Mouse (Mus musculus) WW6 (cell line): ENCODE data around the gene Gm18596.
"Not testable (repeated sequence)": the region's sequence is repeated elsewhere in the genome, so short reads cannot be mapped to it uniquely, and the experiment has no call there.

Source experiments
- DNase-seq: peaks from one replicate; pipeline ENCODE4 v3.0.0-alpha.2; 2013; ENCODE audit warnings: low read depth, low spot score

The Gm18596 gene

DNA sequence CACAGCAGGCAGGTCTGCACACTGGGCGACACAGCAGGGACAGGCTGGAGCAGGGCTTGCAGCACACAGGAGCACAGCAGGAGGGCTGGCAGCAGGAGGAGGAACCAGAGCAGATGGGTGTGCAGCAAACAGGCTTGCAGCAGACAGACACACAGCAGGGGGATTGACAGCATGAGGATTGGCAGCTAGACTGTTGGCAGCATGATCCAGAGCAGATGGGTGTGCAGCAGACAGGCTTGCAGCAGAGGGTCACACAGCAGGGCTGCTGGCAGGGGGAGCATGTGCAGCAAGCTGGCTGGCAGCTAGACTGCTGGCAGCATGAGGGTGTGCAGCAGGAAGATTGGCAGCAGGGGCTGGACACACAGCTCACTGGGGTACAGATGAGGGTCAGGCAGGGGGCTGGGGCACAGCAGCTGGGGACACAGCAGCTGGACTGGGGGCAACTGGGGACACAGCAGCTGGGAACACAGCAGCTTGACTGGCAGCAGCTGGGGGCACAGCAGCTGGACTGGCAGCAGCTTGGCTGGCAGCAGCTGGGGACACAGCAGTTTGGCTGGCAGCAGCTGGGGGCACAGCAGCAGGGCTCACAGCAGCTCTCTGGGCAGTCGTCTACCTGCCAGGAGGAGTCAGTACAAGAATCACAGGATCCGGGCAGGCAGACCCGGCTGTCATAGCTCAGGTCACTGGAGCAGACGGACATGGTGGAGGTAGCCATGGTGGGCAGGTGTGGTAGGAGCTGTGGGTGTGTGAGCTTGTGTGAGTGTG lies at the start of gene Gm18596:
Gm18596 (minus strand) TSS at position 715 of the 765 bp plus-strand sequence.
- DNase-seq, result not testable (repeated sequence)

DNA sequence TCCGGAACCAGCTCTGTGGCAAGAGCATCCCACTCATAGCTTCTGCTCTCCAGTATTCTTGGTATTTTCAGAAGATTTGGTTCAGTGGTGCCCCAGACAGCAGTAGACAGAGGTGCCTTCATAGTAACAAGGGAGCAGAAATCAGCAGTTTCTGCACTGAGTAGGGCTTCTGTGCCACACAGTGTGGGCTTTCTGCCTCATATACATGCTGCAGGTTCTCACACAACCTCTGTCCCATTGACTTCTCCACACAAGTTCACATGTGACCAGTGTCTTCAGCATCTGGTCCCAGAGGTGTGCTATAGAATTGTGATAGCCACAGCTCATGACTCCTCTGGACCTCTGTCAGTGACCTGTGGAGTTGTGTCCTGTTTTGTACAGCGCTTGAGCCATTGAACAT lies 46.2 kb upstream of the Gm18596 start:
- DNase-seq, result no peak

DNA sequence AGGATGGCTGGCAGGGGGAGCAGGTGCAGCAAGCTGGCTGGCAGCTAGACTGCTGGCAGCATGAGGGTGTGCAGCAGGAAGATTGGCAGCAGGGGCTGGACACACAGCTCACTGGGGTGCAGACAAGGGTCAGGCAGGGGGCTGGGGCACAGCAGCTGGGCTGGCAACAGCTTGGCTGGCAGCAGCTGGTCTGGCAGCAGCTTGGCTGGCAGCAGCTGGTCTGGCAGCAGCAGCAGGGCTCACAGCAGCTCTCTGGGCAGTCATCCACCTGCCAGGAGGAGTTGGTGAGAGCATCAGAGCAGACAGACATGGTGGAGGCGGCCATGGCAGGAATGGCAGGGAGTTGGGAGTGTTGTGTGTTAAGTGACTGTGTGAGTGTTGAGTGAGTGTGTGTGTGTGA lies 45.4 kb upstream of the Gm18596 start, which contains the start of gene Gm7137:
Gm7137 (minus strand) TSS at position 325 of the 400 bp plus-strand sequence.
- not testable (repeated sequence) for DNase-seq

DNA sequence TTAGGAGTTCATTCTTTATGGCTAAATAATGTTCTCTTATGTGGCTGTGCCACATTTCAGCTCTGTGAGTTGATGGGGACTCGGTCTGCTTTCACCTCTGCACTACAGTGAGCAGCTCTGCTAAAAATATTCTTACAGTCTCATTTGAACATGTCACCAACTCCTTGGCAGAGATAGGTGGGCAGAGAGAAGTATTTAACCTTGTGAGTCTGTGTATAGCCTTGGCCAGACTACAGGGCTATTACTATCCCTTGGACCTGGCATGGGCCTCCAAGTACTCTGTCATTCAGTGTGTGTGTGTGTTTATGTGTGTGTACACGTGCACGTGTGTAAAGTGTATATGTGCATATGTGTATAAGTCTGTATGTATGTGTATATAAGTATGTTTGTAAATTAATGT lies 41.0 kb upstream of the Gm18596 start:
- not testable (repeated sequence) for DNase-seq

DNA sequence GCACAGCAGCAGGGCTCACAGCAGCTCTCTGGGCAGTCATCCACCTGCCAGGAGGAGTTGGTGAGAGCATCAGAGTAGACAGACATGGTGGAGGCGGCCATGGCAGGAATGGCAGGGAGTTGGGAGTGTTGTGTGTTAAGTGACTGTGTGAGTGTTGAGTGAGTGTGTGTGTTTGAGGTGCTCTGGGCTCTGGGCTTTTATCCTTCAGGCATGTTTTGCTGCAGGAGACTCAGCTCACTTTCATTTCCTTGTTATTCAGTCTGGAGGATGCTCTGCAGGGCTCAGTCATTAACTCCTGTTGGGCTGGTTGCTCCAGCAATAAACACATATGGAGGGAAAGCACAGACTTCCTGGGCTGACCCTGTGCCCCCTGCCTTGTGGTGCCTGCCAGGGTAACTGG lies 40.0 kb upstream of the Gm18596 start, which contains the start of gene Gm3250:
Gm3250 (minus strand) TSS at position 101 of the 400 bp plus-strand sequence.
- DNase-seq, result not testable (repeated sequence)

DNA sequence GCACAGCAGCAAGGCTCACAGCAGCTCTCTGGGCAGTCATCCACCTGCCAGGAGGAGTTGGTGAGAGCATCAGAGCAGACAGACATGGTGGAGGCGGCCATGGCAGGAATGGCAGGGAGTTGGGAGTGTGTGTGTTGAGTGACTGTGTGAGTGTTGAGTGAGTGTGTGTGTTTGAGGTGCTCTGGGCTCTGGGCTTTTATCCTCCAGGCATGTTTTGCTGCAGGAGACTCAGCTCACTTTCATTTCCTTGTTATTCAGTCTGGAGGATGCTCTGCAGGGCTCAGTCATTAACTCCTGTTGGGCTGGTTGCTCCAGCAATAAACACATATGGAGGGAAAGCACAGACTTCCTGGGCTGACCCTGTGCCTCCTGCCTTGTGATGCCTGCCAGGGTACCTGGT lies 34.4 kb upstream of the Gm18596 start, which contains the start of gene Gm7138:
Gm7138 (minus strand) TSS at position 101 of the 400 bp plus-strand sequence.
- DNase-seq, result not testable (repeated sequence)

DNA sequence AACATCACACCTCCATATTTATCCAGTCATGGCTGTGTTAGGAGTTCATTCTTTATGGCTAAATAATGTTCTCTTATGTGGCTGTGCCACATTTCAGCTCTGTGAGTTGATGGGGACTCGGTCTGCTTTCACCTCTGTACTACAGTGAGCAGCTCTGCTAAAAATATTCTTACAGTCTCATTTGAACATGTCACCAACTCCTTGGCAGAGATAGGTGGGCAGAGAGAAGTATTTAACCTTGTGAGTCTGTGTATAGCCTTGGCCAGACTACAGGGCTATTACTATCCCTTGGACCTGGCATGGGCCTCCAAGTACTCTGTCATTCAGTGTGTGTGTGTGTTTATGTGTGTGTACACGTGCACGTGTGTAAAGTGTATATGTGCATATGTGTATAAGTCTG lies 29.7 kb upstream of the Gm18596 start:
- DNase-seq, result not testable (repeated sequence)

DNA sequence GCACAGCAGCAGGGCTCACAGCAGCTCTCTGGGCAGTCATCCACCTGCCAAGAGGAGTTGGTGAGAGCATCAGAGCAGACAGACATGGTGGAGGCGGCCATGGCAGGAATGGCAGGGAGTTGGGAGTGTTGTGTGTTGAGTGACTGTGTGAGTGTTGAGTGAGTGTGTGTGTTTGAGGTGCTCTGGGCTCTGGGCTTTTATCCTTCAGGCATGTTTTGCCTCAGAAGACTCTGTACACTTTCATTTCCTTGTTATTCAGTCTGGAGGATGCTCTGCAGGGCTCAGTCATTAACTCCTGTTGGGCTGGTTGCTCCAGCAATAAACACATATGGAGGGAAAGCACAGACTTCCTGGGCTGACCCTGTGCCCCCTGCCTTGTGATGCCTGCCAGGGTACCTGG lies 28.8 kb upstream of the Gm18596 start, which contains the start of gene Gm3238:
Gm3238 (minus strand) TSS at position 101 of the 400 bp plus-strand sequence.
- not testable (repeated sequence) for DNase-seq

DNA sequence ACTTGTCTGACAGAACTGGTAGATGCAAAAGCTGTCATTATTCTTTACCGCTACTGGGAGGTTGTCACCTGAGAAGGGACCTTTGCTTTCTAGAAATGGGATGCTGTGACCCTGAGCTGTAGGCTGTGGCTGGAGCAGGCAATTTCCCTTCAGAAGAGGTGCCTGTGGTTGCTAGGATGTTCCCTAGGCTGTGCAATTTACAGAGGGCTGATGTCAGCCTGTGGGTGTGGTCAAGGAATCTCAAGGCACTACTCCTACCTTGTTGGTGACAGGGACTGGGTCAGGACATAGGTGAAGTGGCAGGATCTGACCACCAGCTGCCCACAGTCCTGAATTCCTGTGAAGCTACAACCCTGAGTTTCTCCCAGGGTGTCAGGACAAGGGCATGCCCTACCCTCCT lies 27.3 kb upstream of the Gm18596 start:
- no peak for DNase-seq

DNA sequence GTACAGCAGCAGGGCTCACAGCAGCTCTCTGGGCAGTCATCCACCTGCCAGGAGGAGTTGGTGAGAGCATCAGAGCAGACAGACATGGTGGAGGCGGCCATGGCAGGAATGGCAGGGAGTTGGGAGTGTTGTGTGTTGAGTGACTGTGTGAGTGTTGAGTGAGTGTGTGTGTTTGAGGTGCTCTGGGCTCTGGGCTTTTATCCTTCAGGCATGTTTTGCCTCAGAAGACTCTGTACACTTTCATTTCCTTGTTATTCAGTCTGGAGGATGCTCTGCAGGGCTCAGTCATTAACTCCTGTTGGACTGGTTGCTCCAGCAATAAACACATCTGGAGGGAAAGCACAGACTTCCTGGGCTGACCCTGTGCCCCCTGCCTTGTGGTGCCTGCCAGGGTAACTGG lies 17.1 kb upstream of the Gm18596 start, which contains the start of gene Gm3233:
Gm3233 (minus strand) TSS at position 101 of the 400 bp plus-strand sequence.
- not testable (repeated sequence) for DNase-seq

DNA sequence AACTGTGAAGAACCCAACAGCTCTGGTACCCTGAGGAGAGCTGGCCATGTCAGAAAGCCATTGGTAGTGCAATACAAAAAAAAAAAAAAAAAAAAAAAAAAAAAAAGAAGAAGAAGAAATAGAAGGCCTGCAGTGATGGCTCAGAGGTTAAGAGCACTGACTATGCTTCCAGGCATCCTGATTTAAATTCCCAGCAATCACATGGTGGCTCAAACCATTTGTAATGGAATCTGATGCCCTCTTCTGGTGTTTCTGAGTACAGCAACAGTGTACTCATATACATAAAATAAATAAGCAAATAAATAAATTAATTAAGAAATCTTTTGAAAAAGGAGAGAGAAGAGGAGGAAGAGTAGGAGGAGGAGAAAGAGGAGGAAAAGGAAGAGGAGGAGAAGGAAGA lies 11.0 kb upstream of the Gm18596 start:
- DNase-seq, result no peak

DNA sequence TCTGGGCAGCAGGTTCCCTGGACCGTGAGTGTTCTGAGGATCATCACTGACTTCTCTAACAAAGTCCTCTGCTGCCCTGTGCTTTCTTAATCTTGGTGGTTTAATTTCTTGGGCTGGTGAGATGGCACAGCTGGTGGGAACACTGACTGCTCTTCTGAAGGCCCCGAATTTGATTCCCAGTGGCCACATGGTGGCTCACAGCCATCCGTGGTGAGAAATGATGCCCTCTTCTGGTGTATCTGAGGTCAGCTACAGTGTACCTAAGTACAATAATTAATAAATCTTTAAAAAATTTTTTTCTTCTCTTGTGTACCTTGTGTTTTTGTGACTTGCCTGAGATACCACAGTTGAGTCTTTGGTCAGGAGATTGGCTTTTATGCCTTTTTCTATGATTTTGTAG lies 9.9 kb upstream of the Gm18596 start:
- DNase-seq, result not testable (repeated sequence)

DNA sequence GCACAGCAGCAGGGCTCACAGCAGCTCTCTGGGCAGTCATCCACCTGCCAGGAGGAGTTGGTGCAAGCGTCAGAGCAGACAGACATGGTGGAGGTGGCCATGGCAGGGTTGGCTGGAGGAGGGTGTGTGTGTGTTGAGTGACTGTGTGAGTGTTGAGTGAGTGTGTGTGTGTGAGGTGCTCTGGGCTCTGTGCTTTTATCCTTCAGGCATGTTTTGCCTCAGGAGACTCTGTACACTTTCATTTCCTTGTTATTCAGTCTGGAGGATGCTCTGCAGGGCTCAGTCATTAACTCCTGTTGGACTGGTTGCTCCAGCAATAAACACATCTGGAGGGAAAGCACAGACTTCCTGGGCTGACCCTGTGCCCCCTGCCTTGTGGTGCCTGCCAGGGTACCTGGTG lies 8.8 kb upstream of the Gm18596 start, which contains the start of gene Gm9736:
Gm9736 (minus strand) TSS at position 101 of the 400 bp plus-strand sequence.
- DNase-seq, result not testable (repeated sequence)

DNA sequence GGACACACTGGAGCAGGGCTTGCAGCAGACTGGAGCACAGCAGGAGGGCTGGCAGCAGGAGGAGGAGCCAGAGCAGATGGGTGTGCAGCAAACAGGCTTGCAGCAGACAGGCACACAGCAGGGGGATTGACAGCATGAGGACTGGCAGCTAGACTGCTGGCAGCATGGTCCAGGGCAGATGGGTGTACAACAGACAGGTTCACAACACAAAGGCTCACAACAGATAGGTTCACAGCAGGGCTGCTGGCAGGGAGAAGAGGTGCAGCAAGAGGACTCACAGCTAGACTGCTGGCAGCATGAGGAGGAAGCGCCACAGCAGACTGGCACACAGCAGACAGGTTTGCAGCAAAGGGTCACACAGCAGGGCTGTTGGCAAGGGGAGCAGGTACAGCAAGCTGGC lies 8.2 kb upstream of the Gm18596 start:
- DNase-seq, result not testable (repeated sequence)

DNA sequence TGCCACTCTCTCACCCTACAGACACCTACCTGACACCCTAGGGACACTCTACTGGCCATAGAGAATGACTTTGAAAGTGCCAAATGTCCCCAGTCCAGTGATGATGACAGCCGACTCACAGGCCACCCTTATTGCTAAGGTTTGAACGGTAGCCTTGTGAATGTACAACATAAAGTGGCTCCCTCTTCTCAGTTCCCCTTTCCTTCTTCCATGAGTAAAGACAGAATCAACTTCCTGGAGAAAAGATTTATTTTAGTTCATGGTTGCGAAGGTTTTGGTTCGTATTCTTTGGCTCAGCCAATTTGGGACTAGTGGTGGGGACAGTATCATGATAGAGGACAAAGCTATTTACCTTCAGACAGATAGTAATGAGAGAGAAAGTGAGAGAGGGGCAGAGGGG lies 3.5 kb downstream of the Gm18596 start:
- DNase-seq, result no peak

DNA sequence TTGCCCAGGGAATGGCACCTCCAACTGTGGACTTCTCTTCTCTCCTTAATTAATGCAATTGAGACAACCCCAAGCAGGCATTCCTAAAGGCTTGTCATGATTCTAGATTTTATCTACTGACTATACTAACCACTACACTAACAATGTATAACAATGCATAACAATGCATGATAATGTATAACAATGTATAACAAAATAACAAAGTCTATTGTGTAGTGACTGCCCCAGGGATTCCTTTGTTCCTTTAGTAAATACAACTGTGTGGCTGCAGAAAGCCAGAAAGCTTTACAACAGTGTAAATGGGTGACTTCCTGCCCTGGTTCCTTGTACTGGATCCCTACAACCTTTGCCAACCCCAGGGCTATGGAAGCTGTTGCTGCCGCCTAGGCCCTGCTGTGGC lies 6.5 kb downstream of the Gm18596 start:
- DNase-seq, result no peak

DNA sequence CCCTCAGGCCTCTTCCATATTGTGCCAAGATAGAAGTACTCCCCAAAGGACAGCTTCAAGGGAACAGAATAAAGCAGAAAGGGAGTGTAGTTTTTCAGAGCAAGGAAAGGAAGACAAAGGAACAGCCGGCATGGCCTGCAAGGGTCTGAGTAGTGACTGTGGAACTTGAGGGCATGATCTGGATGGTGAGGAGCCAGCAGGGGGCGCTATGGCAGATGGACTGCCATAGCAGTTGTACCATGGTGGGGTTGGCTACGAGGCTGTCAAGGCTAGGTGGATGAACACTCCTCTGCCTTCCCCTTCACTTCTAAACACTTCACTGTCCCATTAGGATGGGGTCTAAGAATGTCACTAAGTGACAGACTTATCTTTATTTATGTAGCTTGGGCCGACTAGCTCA lies 13.2 kb downstream of the Gm18596 start:
- peak; percentile 14 for DNase-seq

DNA sequence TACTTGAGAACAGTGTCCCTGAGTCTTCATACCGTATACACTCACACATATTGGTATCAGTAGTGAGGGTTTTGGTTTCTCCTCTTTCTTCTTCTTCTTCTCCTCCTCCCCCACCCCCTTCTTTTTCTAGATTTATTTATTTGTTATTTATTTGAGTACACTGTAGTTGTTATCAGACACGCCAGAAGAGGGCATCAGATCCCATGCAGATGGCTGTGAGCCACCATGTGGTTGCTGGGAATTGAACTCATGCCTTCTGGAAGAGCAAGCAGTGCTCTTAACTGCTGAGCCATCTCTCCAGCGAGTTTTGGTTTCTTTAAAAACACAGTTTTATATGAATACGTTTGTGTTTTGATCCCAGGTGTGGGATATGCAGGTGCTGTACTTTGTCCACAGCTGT lies 14.2 kb downstream of the Gm18596 start:
- no peak for DNase-seq

DNA sequence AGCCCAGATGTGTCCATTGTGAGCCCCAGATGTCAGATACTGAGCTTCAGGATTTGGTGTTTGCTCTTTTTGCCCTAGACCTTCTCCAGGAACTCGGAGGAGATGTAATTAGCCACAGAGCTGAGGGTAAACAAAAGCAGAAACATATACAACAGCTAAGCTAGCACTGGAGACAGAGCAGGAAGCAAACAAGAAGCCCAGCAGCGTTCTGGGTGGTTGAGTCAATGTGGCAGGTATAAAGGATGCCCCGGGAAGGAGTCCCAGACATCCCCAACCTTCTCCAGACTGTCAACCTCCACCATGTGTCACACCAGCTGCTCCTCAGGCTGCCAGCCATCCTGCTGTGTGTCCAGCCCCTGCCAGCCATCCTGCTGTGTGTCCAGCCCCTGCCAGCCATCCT lies 16.3 kb downstream of the Gm18596 start, which contains the start of gene Gm10100:
Gm10100 (plus strand) TSS at position 301 of the 400 bp plus-strand sequence.
- no peak for DNase-seq

DNA sequence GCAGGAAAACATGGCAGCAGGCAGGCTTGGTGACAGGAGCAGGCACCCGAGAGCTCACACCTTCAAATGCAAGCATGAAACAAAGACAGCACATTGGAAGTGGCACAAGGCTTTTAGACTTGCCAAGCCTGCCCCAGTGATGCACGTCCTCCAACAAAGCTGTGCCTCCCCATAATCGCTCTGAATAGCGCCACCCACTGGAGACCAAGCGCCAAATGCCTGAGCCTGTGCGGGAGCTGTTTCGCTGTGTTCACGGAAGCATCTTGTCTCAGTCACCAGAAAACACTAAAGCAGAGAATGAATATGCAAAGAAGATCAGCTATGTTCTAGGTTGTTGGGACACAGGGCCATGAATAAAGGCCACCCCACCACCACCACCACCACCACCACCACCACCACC lies 17.6 kb downstream of the Gm18596 start:
- DNase-seq, result peak; percentile 18

DNA sequence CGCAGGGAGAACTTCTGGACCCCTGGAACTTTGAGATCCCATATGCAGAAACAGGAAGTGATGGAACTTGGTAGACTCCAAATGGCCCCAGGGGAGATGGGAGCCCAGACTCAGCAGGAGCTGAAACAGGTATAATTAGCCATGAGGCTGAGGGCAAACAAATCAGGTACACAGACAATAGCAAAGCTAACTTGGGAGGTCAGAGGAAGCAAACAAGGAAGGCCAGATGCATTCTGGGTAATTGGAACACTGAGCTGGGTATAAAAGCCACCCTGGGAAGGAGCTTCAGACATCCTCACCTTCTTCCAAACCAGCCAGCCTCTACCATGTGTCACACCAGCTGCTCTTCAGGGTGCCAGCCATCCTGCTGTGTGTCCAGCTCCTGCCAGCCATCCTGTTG lies 22.1 kb downstream of the Gm18596 start, which contains the start of gene Krtap12-1:
Krtap12-1 (plus strand) TSS at position 301 of the 400 bp plus-strand sequence.
- DNase-seq, result not testable (repeated sequence)

DNA sequence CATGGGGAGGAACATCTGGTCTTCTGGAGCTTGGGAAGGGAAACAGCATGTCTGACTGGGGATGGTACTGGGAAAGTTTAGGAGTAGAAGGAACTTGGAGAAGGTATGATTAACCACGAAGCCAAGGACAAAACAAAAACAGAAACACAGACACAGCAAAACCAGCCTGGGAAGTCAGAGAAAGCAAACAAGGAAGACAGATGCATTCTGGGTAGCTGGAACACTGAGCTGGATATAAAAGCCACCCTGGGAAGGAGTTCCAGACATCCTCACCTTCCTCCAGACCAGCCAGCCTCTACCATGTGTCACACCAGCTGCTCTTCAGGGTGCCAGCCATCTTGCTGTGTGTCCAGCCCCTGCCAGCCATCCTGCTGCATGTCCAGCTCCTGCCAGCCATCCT lies 26.9 kb downstream of the Gm18596 start, which contains the start of gene Gm10142:
Gm10142 (plus strand) TSS at position 301 of the 400 bp plus-strand sequence.
- no peak for DNase-seq

DNA sequence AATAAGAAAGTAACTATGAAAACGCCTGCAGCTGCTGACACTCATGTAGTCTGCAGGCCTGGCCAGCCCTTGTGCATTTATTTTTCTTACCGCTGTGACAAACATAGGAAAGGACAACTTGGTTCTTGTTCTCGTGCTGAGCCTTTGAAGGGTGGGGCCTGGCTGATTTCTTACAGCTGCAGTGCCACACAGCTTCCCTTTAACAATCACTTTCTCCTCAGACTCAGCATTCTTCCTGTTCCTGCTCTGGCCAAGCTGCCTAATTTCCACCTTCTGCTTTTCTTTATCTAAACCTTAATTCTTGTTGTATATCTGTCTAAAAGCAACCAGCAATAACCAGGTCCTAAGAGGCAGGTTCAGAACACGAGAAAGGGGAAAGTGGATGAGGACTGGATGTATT lies 28.7 kb downstream of the Gm18596 start:
- DNase-seq, result no peak
